Mouse (Mus musculus) spleen, postnatal 10 days (tissue): ENCODE measurements around the gene Cln5.

Experiments used
- DNase-seq, 2 experiments: peaks; one replicate each; pipeline ENCODE4 v3.0.0; 2021 to 2022; ENCODE audit warnings: low spot score in 2 of 2

Gene Cln5

DNA sequence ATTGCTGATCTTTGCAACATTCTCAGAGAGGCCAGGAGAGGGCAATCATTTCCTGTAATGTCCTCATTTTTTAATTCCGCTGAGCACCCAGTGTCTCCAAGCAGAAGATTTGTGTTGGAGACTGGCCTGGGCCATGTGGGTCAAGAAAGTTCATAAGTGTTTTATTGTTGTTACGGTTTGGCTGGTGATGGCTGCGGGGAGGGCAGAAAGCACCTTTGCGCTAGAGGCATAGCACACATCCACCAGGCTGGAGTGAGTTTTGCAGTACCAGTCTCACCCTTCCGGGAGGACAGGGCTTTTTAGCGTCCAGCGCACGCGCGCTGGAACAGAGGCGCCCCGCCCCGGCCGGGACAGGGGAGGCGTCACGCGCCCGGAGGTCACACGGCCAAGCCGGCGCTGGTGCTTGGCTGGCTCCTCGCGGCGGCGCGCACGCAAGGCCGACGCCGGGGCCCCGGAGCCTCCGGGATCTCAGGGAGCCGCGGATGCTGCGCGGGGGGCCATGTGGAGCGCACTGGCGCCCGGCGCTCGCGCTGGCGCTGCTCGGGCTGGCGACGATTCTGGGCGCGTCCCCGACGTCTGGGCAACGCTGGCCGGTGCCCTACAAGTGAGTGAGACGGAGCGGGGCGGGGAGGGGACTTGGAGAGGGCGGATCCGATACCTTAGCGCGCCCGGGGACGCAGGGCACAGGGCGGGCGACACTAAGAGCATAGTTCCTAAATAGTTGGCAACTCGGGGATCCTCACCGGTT lies at the start of gene Cln5:
TSS of gene Cln5 (plus strand) at position 353 of the 748 bp plus-strand sequence.
- peak; percentile 82 to 94 for DNase-seq

- no peak for DNase-seq
These were observed 40.8 kb upstream of the Cln5 start for GRCm38 (mm10) chr14:103029203-103029602.

- DNase-seq: peak in 1 of 2 experiments; percentile 45
These were observed 36.7 kb upstream of the Cln5 start for GRCm38 (mm10) chr14:103033271-103033823.

DNA sequence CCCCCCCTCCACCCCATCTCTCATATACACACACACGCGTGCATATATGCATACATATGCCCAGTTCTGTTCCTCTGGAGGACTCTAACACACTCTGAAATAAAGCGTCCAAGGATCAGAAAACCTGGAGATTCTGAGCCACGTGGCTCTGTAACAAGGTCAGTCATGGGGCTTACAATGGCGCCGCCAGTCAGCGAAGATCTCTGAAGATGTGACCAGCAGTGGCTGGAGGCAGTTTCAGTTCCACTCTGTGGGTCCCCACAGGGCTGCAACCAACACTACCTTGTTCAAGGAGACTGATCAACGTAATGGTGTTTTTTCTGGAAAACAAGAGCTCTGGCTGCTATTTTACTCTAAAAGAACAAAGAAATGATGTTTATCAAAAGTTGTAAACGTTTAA lies 35.9 kb upstream of the Cln5 start:
- peak in 1 of 2 experiments; percentile 33 for DNase-seq

- DNase-seq: no peak
These were observed 33.0 kb upstream of the Cln5 start for GRCm38 (mm10) chr14:103037016-103037415.

- DNase-seq: no peak
These were observed 23.3 kb upstream of the Cln5 start, which contains the start of gene Acod1 for GRCm38 (mm10) chr14:103046677-103047076. Acod1 (plus strand) TSS chr14:103046977.

DNA sequence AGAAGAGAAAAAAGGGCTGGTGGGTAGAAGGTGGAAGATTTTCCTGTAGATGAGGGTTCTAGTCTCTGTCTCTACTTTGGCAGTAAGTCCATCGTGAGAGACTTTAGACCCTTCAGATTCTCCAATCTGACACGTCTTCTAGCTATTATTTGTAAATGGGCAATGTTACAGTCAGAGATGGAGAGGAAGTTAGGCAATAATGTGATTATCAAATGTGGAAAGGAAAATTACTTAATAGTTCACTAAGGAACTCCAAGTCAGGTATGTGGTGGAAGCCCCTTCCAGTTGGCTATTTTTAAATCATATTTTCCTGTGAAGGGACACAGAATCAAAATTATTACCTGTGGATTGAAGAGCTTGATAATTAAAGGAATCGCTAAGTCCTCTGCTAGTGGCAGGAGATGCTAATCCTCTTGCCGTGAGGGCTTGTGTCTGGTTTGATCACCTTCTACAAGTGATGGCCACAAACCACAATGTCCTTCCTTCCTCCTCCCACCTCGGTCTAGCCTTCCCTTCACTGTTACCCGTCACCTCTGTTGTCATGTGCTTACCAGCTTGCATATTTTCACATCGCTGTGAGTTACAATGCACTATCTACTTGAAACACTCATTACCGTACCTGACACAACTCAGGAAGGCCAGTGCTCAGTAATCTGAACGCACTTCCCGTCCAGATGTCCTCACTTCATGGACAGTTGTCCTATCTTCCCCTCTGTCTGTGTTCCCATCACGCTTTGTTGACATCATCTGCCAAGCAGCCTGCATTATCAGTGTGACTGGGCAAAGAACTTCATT lies 21.5 kb upstream of the Cln5 start:
- no peak for DNase-seq

- DNase-seq: peak; percentile 68 to 89
These were observed 18.8 kb upstream of the Cln5 start for GRCm38 (mm10) chr14:103051159-103051769.

GRCm38 (mm10) chr14:103054731-103055130 lies 15.3 kb upstream of the Cln5 start:
- no peak for DNase-seq

- no peak for DNase-seq
These were observed 13.4 kb upstream of the Cln5 start for GRCm38 (mm10) chr14:103056601-103057000.

GRCm38 (mm10) chr14:103058998-103059397 lies 11.0 kb upstream of the Cln5 start:
- no peak for DNase-seq

DNA sequence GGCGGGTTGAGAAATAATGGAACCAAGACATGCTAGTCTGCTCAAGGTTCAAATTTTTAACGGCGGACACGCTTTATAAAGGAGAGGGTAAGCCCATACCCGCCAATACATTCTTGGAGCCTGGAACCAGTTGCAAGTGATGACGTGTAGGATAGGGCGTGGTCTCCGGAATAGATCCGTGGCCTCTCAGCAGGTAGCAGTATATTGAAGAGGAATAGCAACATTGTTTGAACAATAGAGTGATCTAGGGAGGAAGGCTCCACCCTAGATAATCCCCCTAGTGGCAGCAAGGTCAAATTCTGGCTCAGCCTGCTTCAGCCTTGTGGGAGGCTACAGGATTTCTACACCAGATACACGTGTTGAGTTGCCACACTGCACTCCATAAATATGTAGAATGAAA lies 10.5 kb upstream of the Cln5 start:
- DNase-seq: no peak

GRCm38 (mm10) chr14:103065294-103066167 lies 4.5 kb upstream of the Cln5 start:
- DNase-seq: peak; percentile 75 to 88

- DNase-seq: no peak
These were observed 552 bp upstream of the Cln5 start for GRCm38 (mm10) chr14:103069465-103069863.

GRCm38 (mm10) chr14:103070790-103071189 lies 774 bp downstream of the Cln5 start:
- peak; percentile 50 to 51 for DNase-seq

- DNase-seq: no peak
These were observed 1.5 kb downstream of the Cln5 start for GRCm38 (mm10) chr14:103071471-103071870.

DNA sequence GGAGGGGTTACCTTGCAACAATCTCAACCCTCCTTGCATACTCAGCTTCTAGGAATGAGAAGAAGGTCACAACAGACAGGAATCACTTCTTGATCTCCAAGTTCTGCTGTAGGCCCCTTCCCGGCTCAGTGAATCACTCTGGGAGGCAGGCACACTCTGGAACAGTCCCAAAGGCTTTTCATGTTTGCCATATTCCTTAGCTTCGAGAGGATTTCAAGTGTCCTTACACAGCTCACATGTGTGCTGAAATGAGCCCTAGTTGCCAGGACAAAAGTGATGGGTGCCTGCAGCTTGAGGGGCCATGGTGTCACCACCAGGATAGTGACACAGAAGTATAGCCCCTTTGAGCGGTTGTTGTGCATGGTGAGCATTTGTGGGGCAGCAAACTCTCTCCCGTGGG lies 2.7 kb downstream of the Cln5 start:
- no peak for DNase-seq

GRCm38 (mm10) chr14:103073825-103074224 lies 3.8 kb downstream of the Cln5 start:
- no peak for DNase-seq

DNA sequence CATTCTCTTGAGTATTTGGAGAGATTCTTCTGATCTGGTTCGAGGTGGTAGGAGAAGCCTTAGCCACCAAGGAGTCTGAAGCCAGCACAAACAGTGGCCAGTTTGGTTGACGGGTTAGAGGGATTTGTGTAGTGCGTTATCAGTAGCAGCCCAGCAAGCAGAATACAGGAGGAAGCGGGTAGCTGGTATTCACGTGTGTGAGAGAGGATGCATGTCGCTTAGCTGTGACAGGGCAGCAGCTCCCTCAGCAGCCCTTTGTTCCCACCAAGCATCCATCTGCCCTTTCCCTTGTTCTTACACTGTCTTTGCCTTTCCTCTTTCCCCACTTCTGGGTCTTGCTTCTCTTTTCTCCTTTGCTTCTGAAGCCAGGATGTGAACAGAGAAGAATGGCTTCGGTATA lies 5.2 kb downstream of the Cln5 start:
- DNase-seq: no peak

DNA sequence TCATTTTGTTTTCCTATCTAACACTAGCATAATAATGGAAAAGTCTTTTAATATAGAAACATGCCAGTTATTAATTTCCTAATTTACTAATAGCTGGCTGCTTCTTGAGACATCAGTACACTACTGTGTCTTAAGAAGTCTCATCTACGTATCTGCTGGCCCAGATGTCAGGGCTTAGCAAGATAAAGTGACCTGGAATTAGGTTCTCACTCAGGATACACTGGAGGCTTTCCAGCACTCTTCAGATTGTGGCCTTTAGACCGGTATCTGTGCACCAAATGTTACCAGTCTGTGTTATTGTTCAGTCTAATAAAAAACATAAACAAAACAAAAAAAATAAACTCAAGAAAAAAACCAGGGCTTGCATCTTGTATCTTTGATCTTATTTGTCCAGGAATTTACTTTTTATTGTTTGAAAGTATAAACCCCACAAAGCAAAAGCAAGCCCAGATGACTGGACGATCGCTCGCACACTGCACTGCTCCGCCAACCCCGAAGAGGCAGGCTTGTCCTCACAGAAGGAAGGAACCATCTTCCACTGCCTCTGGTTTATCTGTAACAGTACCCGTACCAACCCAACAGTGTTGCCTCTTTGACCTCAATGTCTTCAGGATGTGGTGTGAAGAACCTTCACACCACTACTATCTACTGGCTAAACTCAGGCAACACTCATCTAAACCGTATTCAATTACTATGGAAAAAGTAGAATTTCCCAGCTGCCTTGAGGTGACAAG lies 7.4 kb downstream of the Cln5 start:
- DNase-seq: no peak
